Mouse (Mus musculus): ENCODE measurements around the gene Creg1. TPM values are rescaled to one million over a fixed set of nuclear protein-coding genes. Genes with fewer than 3 reads are reported as not detected.
A peak's percentile ranks its signal among the peaks of the same experiment; 100 is the strongest.

Gene Creg1
- polyA plus RNA-seq, 1 experiment from 2014 or later, result 40.5 TPM

GRCm38 (mm10) chr1:165775518-165776294 is 12.2 kb downstream of the Creg1 start:
- no peaks in the 10 kb centered on the region for H3K9me3 ChIP-seq
- H3K4me1 ChIP-seq, result peaks cover 28% of the 10 kb centered on the region
- peaks cover 11% of the 10 kb centered on the region; the same call in 1 of the 2 replicates for H3K36me3 ChIP-seq (replicated peaks)
- no peak overlapping the region for H3K4me3 ChIP-seq
- H3K27ac ChIP-seq (replicated peaks), result no peak overlapping the region
- WGBS, result 49% methylated on average over 19 of the region's 19 CpGs
- peak; percentile 68 for DNase-seq (ENCODE audit: low spot score)
- peaks cover 22% of the 10 kb centered on the region for H3K27me3 ChIP-seq (replicated peaks; ENCODE audit: low read depth, poor library complexity, severe bottlenecking)

- Histone ChIP-seq H3K4me3 (peak overlapping the region; percentile 54), H3K36me3 (replicated peaks) (no peaks in the 10 kb centered on the region), H3K27me3 (replicated peaks; ENCODE audit: low read depth, poor library complexity, severe bottlenecking) (peaks cover 36% of the 10 kb centered on the region), H3K27ac (replicated peaks) (peak overlapping the region; percentile 76), H3K4me1 (peaks cover 26% of the 10 kb centered on the region), H3K9me3 (no peaks in the 10 kb centered on the region)
- 4% methylated on average over 13 of the region's 13 CpGs for WGBS
- peak; percentile 47 for DNase-seq (ENCODE audit: low spot score)
These were observed 16.5 kb downstream of the Creg1 start for GRCm38 (mm10) chr1:165779954-165780585.

DNA sequence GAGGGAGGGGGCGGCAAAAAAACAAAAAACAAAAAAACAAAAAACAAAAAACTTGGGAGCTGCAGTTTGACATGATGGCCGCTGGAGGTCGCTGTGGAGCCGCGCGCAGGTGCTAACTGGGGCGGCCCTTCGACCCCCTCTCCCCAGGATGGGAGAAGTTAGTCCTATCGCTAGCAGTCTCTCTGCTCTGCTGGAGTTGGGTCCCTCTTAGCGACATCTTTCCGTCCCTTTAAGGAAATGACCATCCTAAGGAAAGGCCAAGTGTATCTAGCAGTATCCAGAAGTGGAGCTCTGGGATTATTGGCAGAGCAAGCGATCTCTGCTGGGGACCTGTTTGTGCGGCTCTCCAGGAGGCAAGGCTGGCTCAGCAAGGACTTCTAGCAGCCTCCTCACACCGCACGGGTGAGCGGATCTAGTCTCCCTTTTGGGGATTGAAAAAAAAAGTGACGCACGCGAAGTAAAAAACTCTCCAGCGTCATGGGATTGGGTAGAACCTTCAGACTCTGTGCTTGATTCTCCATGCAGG is 17.1 kb downstream of the Creg1 start:
- 2% methylated on average over 20 of the region's 20 CpGs for WGBS
- DNase-seq (ENCODE audit: low spot score), result peak; percentile 71
- H3K9me3 ChIP-seq, result no peaks in the 10 kb centered on the region
- H3K4me1 ChIP-seq, result peaks cover 28% of the 10 kb centered on the region
- peak overlapping the region; percentile 54 for H3K4me3 ChIP-seq
- peak overlapping the region; percentile 76 for H3K27ac ChIP-seq (replicated peaks)
- no peaks in the 10 kb centered on the region for H3K36me3 ChIP-seq (replicated peaks)
- H3K27me3 ChIP-seq (replicated peaks; ENCODE audit: low read depth, poor library complexity, severe bottlenecking), result peaks cover 36% of the 10 kb centered on the region

GRCm38 (mm10) chr1:165781426-165781825 is 17.9 kb downstream of the Creg1 start:
- Histone ChIP-seq H3K27me3 (replicated peaks; ENCODE audit: low read depth, poor library complexity, severe bottlenecking) (peaks cover 35% of the 10 kb centered on the region), H3K9me3 (no peaks in the 10 kb centered on the region), H3K27ac (replicated peaks) (no peak overlapping the region), H3K4me1 (peaks cover 33% of the 10 kb centered on the region), H3K4me3 (no peak overlapping the region), H3K36me3 (replicated peaks) (no peaks in the 10 kb centered on the region)
- WGBS, result 81% methylated on average over 9 of the region's 9 CpGs
- no peak for DNase-seq (ENCODE audit: low spot score)

DNA sequence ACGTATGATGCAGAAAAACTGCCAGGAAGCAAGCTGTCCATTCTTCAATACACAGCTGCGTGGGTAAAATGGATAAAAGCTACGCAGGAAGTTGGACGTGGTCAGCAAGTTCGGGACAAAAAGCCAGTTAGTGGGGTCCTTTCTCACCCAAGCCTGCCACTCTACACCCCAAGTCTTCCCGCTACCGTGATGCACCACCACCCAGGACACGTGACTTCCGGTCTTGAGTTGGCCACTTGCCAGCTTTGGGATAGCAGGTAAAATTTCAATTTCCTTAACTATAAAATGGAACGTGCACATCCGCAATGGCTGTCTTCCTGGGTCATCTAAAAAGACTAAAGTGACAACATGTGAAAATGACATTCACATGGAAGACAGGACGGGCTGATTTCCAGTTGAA is 18.4 kb downstream of the Creg1 start:
- Histone ChIP-seq H3K4me3 (no peak overlapping the region), H3K27me3 (replicated peaks; ENCODE audit: low read depth, poor library complexity, severe bottlenecking) (peaks cover 31% of the 10 kb centered on the region), H3K36me3 (replicated peaks) (no peaks in the 10 kb centered on the region), H3K9me3 (no peaks in the 10 kb centered on the region), H3K27ac (replicated peaks) (no peak overlapping the region), H3K4me1 (peaks cover 33% of the 10 kb centered on the region)
- DNase-seq (ENCODE audit: low spot score), result no peak
- 93% methylated on average over 12 of the region's 12 CpGs for WGBS

GRCm38 (mm10) chr1:165786296-165786695 is 22.8 kb downstream of the Creg1 start:
- no peak overlapping the region for H3K4me3 ChIP-seq
- peak; percentile 67 for DNase-seq (ENCODE audit: low spot score)
- peaks cover 21% of the 10 kb centered on the region for H3K27me3 ChIP-seq (replicated peaks; ENCODE audit: low read depth, poor library complexity, severe bottlenecking)
- peak overlapping the region; percentile 60 for H3K27ac ChIP-seq (replicated peaks)
- no peaks in the 10 kb centered on the region for H3K36me3 ChIP-seq (replicated peaks)
- no peaks in the 10 kb centered on the region for H3K9me3 ChIP-seq
- 32% methylated on average over 11 of the region's 11 CpGs for WGBS
- H3K4me1 ChIP-seq, result peaks cover 30% of the 10 kb centered on the region

DNA sequence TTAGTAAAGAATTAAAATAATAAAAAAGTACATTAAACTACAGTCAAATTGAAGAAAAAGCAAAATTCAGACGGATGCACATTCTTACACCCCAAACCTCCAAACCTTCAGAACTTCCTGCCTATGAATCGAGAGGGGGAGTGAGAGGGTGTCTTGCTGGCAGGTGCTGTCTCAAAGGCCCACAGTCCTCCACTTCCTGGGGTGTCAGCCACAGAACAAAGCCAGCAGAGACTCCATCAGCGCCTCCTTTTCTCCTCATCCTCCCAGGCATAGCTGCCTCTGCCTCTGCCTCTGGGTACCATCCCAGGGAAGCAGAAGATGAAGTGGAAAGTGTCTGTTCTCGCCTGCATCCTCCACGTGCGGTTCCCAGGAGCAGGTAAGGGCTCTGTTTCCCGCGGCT is 25.0 kb downstream of the Creg1 start, which contains the start of gene Cd247:
Gene Cd247 (plus strand): TSS at position 171 of the 400 bp plus-strand sequence.
- no peak for DNase-seq (ENCODE audit: low spot score)
- Histone ChIP-seq H3K27me3 (replicated peaks; ENCODE audit: low read depth, poor library complexity, severe bottlenecking) (peaks cover 13% of the 10 kb centered on the region; the same call in 1 of the 2 replicates), H3K36me3 (replicated peaks) (no peaks in the 10 kb centered on the region), H3K27ac (replicated peaks) (peak within 1 kb of the TSS; percentile 48; the same call in 1 of the 2 replicates), H3K4me3 (no peak within 1 kb of the TSS), H3K4me1 (peaks cover 22% of the 10 kb centered on the region), H3K9me3 (no peaks in the 10 kb centered on the region)
- 73% methylated on average over 8 of the region's 8 CpGs for WGBS

GRCm38 (mm10) chr1:165789066-165789660 is 25.6 kb downstream of the Creg1 start:
- WGBS, result 70% methylated on average over 17 of the region's 17 CpGs
- H3K4me1 ChIP-seq, result peaks cover 27% of the 10 kb centered on the region

GRCm38 (mm10) chr1:165789963-165790362 is 26.4 kb downstream of the Creg1 start:
- H3K4me3 ChIP-seq, result no peak overlapping the region
- WGBS, result 90% methylated on average over 6 of the region's 6 CpGs
- H3K27ac ChIP-seq (replicated peaks), result no peak overlapping the region
- no peaks in the 10 kb centered on the region for H3K36me3 ChIP-seq (replicated peaks)
- no peak for DNase-seq (ENCODE audit: low spot score)
- no peaks in the 10 kb centered on the region for H3K9me3 ChIP-seq
- peaks cover 13% of the 10 kb centered on the region; the same call in 1 of the 2 replicates for H3K27me3 ChIP-seq (replicated peaks; ENCODE audit: low read depth, poor library complexity, severe bottlenecking)
- peaks cover 28% of the 10 kb centered on the region for H3K4me1 ChIP-seq

More at GRCm38 (mm10) chr1:165789066-165789660, 25.6 kb downstream of the Creg1 start:
- Histone ChIP-seq H3K36me3 (replicated peaks) (no peaks in the 10 kb centered on the region), H3K4me3 (no peak overlapping the region), H3K27me3 (replicated peaks; ENCODE audit: low read depth, poor library complexity, severe bottlenecking) (peaks cover 13% of the 10 kb centered on the region; the same call in 1 of the 2 replicates), H3K9me3 (no peaks in the 10 kb centered on the region), H3K27ac (replicated peaks) (peak overlapping the region; percentile 48; the same call in 1 of the 2 replicates)
- DNase-seq (ENCODE audit: low spot score), result no peak

DNA sequence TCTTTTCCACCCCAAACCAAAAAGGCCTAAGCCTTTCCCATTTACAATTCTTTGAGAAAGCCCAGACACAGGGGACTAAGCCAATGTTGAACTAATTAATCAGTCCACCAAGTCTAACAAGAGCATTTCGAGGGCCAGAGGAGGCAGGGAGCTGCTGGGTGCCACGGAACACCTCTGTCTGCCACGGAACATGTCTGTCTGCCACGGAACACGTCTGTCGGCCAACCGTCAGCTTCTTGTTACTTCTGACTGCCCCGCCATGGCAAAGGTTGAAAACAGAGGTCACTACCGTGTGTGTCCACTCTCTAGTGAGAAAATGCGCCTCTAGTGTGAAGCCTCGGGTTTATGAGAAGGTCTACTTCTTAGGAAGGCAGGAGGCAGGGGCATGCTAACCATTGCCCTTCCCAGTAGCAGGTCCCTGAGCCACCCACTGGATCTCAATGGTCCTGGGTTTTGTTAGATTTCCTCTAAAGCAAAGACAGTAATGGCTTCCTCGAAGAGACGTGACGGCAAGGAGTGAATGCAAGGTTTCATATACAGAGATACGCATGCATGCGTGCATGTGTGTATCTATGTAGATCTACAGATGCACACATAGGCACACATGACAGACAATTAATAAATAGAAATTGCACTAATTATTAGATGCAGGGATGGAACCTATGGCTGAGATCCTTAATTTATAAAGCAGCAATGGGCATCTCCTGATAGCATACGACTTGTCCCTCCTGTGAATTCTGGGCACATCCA is 27.1 kb downstream of the Creg1 start:
- DNase-seq (ENCODE audit: low spot score), result no peak
- Histone ChIP-seq H3K4me3 (no peak overlapping the region), H3K27me3 (replicated peaks; ENCODE audit: low read depth, poor library complexity, severe bottlenecking) (peaks cover 15% of the 10 kb centered on the region; the same call in 1 of the 2 replicates), H3K9me3 (no peaks in the 10 kb centered on the region), H3K27ac (replicated peaks) (no peak overlapping the region), H3K36me3 (replicated peaks) (no peaks in the 10 kb centered on the region), H3K4me1 (peaks cover 26% of the 10 kb centered on the region)
- 93% methylated on average over 17 of the region's 17 CpGs for WGBS

GRCm38 (mm10) chr1:165791411-165791810 is 27.9 kb downstream of the Creg1 start:
- Histone ChIP-seq H3K4me1 (peaks cover 18% of the 10 kb centered on the region), H3K36me3 (replicated peaks) (no peaks in the 10 kb centered on the region)
- 85% methylated on average over 9 of the region's 9 CpGs for WGBS

More at GRCm38 (mm10) chr1:165791411-165791810, 27.9 kb downstream of the Creg1 start:
- H3K4me3 ChIP-seq, result no peak overlapping the region
- no peak for DNase-seq (ENCODE audit: low spot score)
- H3K27me3 ChIP-seq (replicated peaks; ENCODE audit: low read depth, poor library complexity, severe bottlenecking), result peaks cover 19% of the 10 kb centered on the region; the same call in 1 of the 2 replicates
- no peak overlapping the region for H3K27ac ChIP-seq (replicated peaks)
- no peaks in the 10 kb centered on the region for H3K9me3 ChIP-seq
